Mouse (Mus musculus) small intestine, adult 2 months (tissue): Measurements from ENCODE around the gene Pias3. TPM values are rescaled to one million over a fixed set of nuclear protein-coding genes. Genes with fewer than 3 reads are reported as not detected.
A peak's percentile ranks its signal among the peaks of the same experiment; 100 is the strongest.

Source experiments
- H3K27ac ChIP-seq: fragments of 200-500 bp; 2 replicates; pipeline ENCODE4 v1.5.1; 2012; ENCODE audit warnings: low read depth, low read length, control low read depth, inconsistent platforms; ENCODE audit not compliant: insufficient read depth
- H3K27me3 ChIP-seq: fragments of 200-500 bp; 2 replicates; pipeline ENCODE4 v1.6.1; 2012; ENCODE audit warnings: mild to moderate bottlenecking, moderate library complexity, low read length, inconsistent platforms; ENCODE audit not compliant: control insufficient read depth, insufficient read depth
- H3K36me3 ChIP-seq: fragments of 200-500 bp; 2 replicates; pipeline ENCODE4 v1.6.1; 2012; ENCODE audit warnings: mild to moderate bottlenecking, low read length, control low read depth, inconsistent platforms; ENCODE audit not compliant: control insufficient read depth, insufficient read depth
- H3K4me1 ChIP-seq: fragments of 200-500 bp; 2 replicates; pipeline ENCODE4 v1.6.1; 2012; ENCODE audit warnings: low read length, inconsistent platforms, mixed read lengths; ENCODE audit not compliant: control insufficient read depth, insufficient read depth, insufficient read length
- H3K4me3 ChIP-seq: fragments of 200-500 bp; 2 replicates; pipeline ENCODE4 v1.5.1; 2012; ENCODE audit warnings: low read depth, mild to moderate bottlenecking, control low read depth, inconsistent platforms, low read length, moderate library complexity
- CTCF ChIP-seq: fragments of 200-500 bp; IDR thresholded peaks from 2 replicates; pipeline ENCODE4 v1.5.1; 2012; ENCODE audit warnings: low read depth, mild to moderate bottlenecking, control low read depth, inconsistent platforms, low read length, moderate library complexity, mixed read lengths; ENCODE audit not compliant: insufficient replicate concordance, insufficient read length; ENCODE audit errors: extremely low read depth
- POLR2A ChIP-seq: fragments of 200-500 bp; IDR thresholded peaks from 2 replicates; pipeline ENCODE4 v1.6.1; 2012; ENCODE audit warnings: low read depth, mild to moderate bottlenecking, control low read depth, inconsistent platforms, low read length, moderate library complexity
- WGBS: fragments of 180-500 bp; shearing (Covaris S2); methylation state at CpG from one replicate; pipeline ENCODE4 v1.1.7; 2018; 5-methylcytosine and 5-hydroxymethylcytosine counted together
- polyA plus RNA-seq: library from polyadenylated mRNA; depleted of rRNA; stranded (reverse); fragments of >200 nt; gene quantifications from 2 replicates; pipeline ENCODE4 v1.2.3, GENCODE M21; 2012

Pias3 gene
- polyA plus RNA-seq, 1 experiment: 17.9 TPM

GRCm38 (mm10) chr3:96700376-96700775 is 4.2 kb downstream of the Pias3 start:
- TF ChIP-seq POLR2A: no peak
- no peak for TF ChIP-seq CTCF
- WGBS: 39% methylated on average over 7 of the region's 7 CpGs
- Histone ChIP-seq H3K4me1 (no peaks in the 10 kb centered on the region), H3K36me3 (peaks cover 38% of the 10 kb centered on the region), H3K27me3 (no peaks in the 10 kb centered on the region), H3K27ac (no peak overlapping the region), H3K4me3 (no peak overlapping the region)

GRCm38 (mm10) chr3:96701003-96701402 is 4.8 kb downstream of the Pias3 start:
- 92% methylated on average over 4 of the region's 4 CpGs for WGBS
- TF ChIP-seq CTCF: no peak
- no peak for TF ChIP-seq POLR2A

GRCm38 (mm10) chr3:96704778-96705177 is 8.6 kb downstream of the Pias3 start:
- Histone ChIP-seq H3K4me3 (no peak overlapping the region), H3K27ac (no peak overlapping the region), H3K36me3 (peaks cover 37% of the 10 kb centered on the region), H3K27me3 (no peaks in the 10 kb centered on the region; the same call in 1 of the 2 replicates), H3K4me1 (peaks cover 7% of the 10 kb centered on the region)
- TF ChIP-seq CTCF (0 out of 2 replicates have a peak, but pooled peaks have one; percentile 45), POLR2A (no peak)
- 73% methylated on average over 11 of the region's 11 CpGs for WGBS

More at GRCm38 (mm10) chr3:96701003-96701402, 4.8 kb downstream of the Pias3 start:
- H3K4me1 ChIP-seq: no peaks in the 10 kb centered on the region
- no peak overlapping the region for H3K27ac ChIP-seq
- H3K36me3 ChIP-seq: peaks cover 38% of the 10 kb centered on the region
- no peaks in the 10 kb centered on the region for H3K27me3 ChIP-seq
- no peak overlapping the region for H3K4me3 ChIP-seq

GRCm38 (mm10) chr3:96706217-96706616 is 10.0 kb downstream of the Pias3 start:
- Histone ChIP-seq H3K27ac (no peak overlapping the region), H3K27me3 (no peaks in the 10 kb centered on the region; the same call in 1 of the 2 replicates), H3K4me3 (no peak overlapping the region), H3K36me3 (peaks cover 40% of the 10 kb centered on the region), H3K4me1 (peaks cover 7% of the 10 kb centered on the region)
- TF ChIP-seq POLR2A (no peak), CTCF (no peak)
- WGBS: 93% methylated on average over 11 of the region's 11 CpGs

- TF ChIP-seq POLR2A (no peak), CTCF (no peak)
- 54% methylated on average over 7 of the region's 7 CpGs for WGBS
- H3K4me1 ChIP-seq: peaks cover 7% of the 10 kb centered on the region
- no peak overlapping the region for H3K27ac ChIP-seq
- no peaks in the 10 kb centered on the region; the same call in 1 of the 2 replicates for H3K27me3 ChIP-seq
- no peak overlapping the region for H3K4me3 ChIP-seq
- peaks cover 41% of the 10 kb centered on the region for H3K36me3 ChIP-seq
Measured at GRCm38 (mm10) chr3:96706984-96707383, 10.8 kb downstream of the Pias3 start.

- peaks cover 7% of the 10 kb centered on the region for H3K4me1 ChIP-seq
- WGBS: 4% methylated on average over 42 of the region's 42 CpGs
- H3K4me3 ChIP-seq: peak within 1 kb of the TSS; percentile 75
- TF ChIP-seq POLR2A (no peak), CTCF (peak; percentile 87)
- H3K27ac ChIP-seq: no peak within 1 kb of the TSS
- peaks cover 48% of the 10 kb centered on the region for H3K36me3 ChIP-seq
- H3K27me3 ChIP-seq: no peaks in the 10 kb centered on the region; the same call in 1 of the 2 replicates
Measured at GRCm38 (mm10) chr3:96707903-96708683, 11.9 kb downstream of the Pias3 start, which contains the start of gene Nudt17. Gene Nudt17, minus strand, starts transcription at chr3:96708562.

- H3K36me3 ChIP-seq: peaks cover 47% of the 10 kb centered on the region
- H3K4me1 ChIP-seq: peaks cover 7% of the 10 kb centered on the region
- no peaks in the 10 kb centered on the region; the same call in 1 of the 2 replicates for H3K27me3 ChIP-seq
- H3K27ac ChIP-seq: no peak overlapping the region
- no peak overlapping the region for H3K4me3 ChIP-seq
- WGBS: 58% methylated on average over 2 of the region's 2 CpGs
- TF ChIP-seq POLR2A: no peak
- TF ChIP-seq CTCF: no peak
Measured at GRCm38 (mm10) chr3:96708684-96709064, 12.5 kb downstream of the Pias3 start.
